Mouse (Mus musculus) midbrain, postnatal 0 days (tissue): ENCODE measurements around the gene P4ha1. TPM values are rescaled to one million over a fixed set of nuclear protein-coding genes. Genes with fewer than 3 reads are reported as not detected.

Experiments used
- ATAC-seq: fragments of 200-750 bp; cut with Nextera tagmentation; 2 replicates; pipeline ENCODE4 v1.8.0; 2017; ENCODE audit warnings: moderate number of reproducible peaks, mild to moderate bottlenecking, moderate TSS enrichment, moderate library complexity; ENCODE audit not compliant: low FRiP score
- DNase-seq: peaks from one replicate; pipeline ENCODE4 v3.0.0-alpha.2; 2015; ENCODE audit warnings: low spot score
- H3K27ac ChIP-seq: fragments of 300-500 bp; sonication (generic); 2 replicates; pipeline ENCODE4 v1.5.1; 2014; ENCODE audit warnings: low read depth, mild to moderate bottlenecking, low read length, mixed read lengths
- H3K27me3 ChIP-seq: fragments of 300-500 bp; sonication (generic); 2 replicates; pipeline ENCODE4 v1.6.1; 2014; ENCODE audit warnings: low read length, control low read depth, mixed read lengths; ENCODE audit not compliant: insufficient read depth
- H3K36me3 ChIP-seq: fragments of 300-500 bp; sonication (generic); 2 replicates; pipeline ENCODE4 v1.6.1; 2014; ENCODE audit warnings: low read length, control low read depth, mixed read lengths; ENCODE audit not compliant: insufficient read depth
- H3K4me1 ChIP-seq: fragments of 300-500 bp; sonication (generic); 2 replicates; pipeline ENCODE4 v1.6.1; 2014; ENCODE audit warnings: mild to moderate bottlenecking, control low read depth, antibody characterized with exemption, low read length, mixed read lengths; ENCODE audit not compliant: insufficient read depth
- H3K4me2 ChIP-seq: fragments of 300-500 bp; sonication (generic); 2 replicates; pipeline ENCODE4 v1.6.1; 2014; ENCODE audit warnings: low read depth, mild to moderate bottlenecking, low read length, mixed read lengths; ENCODE audit not compliant: poor library complexity, severe bottlenecking
- H3K4me3 ChIP-seq: fragments of 300-500 bp; sonication (generic); 2 replicates; pipeline ENCODE4 v1.5.1; 2014; ENCODE audit warnings: low read depth, mild to moderate bottlenecking, low read length, moderate library complexity
- H3K9ac ChIP-seq: fragments of 300-500 bp; sonication (generic); replicated peaks from 2 replicates; pipeline ENCODE4 v1.6.1; 2014; ENCODE audit warnings: mild to moderate bottlenecking, low read length, moderate library complexity, mixed read lengths; ENCODE audit not compliant: poor library complexity, severe bottlenecking
- H3K9me3 ChIP-seq: fragments of 300-500 bp; sonication (generic); 2 replicates; pipeline ENCODE4 v1.6.1; 2016; ENCODE audit warnings: low read length, control low read depth
- CTCF ChIP-seq: IDR thresholded peaks from 2 replicates; pipeline ENCODE4 v1.5.1; 2016; ENCODE audit warnings: antibody characterized with exemption, mild to moderate bottlenecking
- WGBS: fragments of 180-500 bp; shearing (Covaris S2); extraction: QIAGEN DNeasy Blood & Tissue Kit; methylation state at CpG from one replicate; pipeline ENCODE4 v1.1.7; 2014; 5-methylcytosine and 5-hydroxymethylcytosine counted together
- polyA plus RNA-seq: library from polyadenylated mRNA; unstranded; fragments of >200 nt; fragmentation: Nextera tagmentation; extraction: Ambion mirVana; gene quantifications from 2 replicates; pipeline ENCODE4 v1.2.1, GENCODE M21; 2015
- total RNA-seq: library from RNA; depleted of rRNA; stranded (reverse); fragments of >200 nt; gene quantifications from 2 replicates; pipeline ENCODE4 v1.2.3, GENCODE M21; 2014

Gene P4ha1
- total and polyA plus RNA-seq, 2 experiments from 2014 or later = 14.2 to 25.9 TPM

GRCm38 (mm10) chr10:59402899-59403792, 80.0 kb downstream of the P4ha1 start, which contains the start of gene Pla2g12b:
TSS of gene Pla2g12b (plus strand) at chr10:59403660.
- Histone ChIP-seq H3K9me3 (no peaks in the 10 kb centered on the region), H3K4me1 (no peaks in the 10 kb centered on the region), H3K36me3 (no peaks in the 10 kb centered on the region), H3K27me3 (no peaks in the 10 kb centered on the region), H3K9ac (no peak within 1 kb of the TSS), H3K4me2 (no peak within 1 kb of the TSS), H3K27ac (no peak within 1 kb of the TSS), H3K4me3 (no peak within 1 kb of the TSS)
- DNase-seq (no peak), ATAC-seq (no peak)
- 73% methylated on average over 21 of the region's 21 CpGs for WGBS
- no peak for TF ChIP-seq CTCF

- no peaks in the 10 kb centered on the region for H3K4me1 ChIP-seq
These were observed 80.7 kb downstream of the P4ha1 start for GRCm38 (mm10) chr10:59403793-59404149.

GRCm38 (mm10) chr10:59408499-59408898, 85.4 kb downstream of the P4ha1 start:
- H3K27ac ChIP-seq = no peak overlapping the region
- 70% methylated on average over 6 of the region's 6 CpGs for WGBS
- no peaks in the 10 kb centered on the region for H3K36me3 ChIP-seq
- no peak overlapping the region for H3K9ac ChIP-seq
- no peak overlapping the region for H3K4me2 ChIP-seq
- no peak overlapping the region for H3K4me3 ChIP-seq
- no peak for ATAC-seq
- H3K9me3 ChIP-seq = no peaks in the 10 kb centered on the region
- TF ChIP-seq CTCF = no peak
- DNase-seq = no peak
- H3K4me1 ChIP-seq = no peaks in the 10 kb centered on the region
- no peaks in the 10 kb centered on the region for H3K27me3 ChIP-seq

More at GRCm38 (mm10) chr10:59403793-59404149, 80.7 kb downstream of the P4ha1 start:
- ATAC-seq = no peak
- DNase-seq = no peak
- no peak overlapping the region for H3K4me2 ChIP-seq
- H3K27ac ChIP-seq = no peak overlapping the region
- H3K9ac ChIP-seq = no peak overlapping the region
- no peak for TF ChIP-seq CTCF
- WGBS = 79% methylated on average over 10 of the region's 10 CpGs
- no peak overlapping the region for H3K4me3 ChIP-seq
- no peaks in the 10 kb centered on the region for H3K9me3 ChIP-seq
- H3K27me3 ChIP-seq = no peaks in the 10 kb centered on the region
- H3K36me3 ChIP-seq = no peaks in the 10 kb centered on the region

DNA sequence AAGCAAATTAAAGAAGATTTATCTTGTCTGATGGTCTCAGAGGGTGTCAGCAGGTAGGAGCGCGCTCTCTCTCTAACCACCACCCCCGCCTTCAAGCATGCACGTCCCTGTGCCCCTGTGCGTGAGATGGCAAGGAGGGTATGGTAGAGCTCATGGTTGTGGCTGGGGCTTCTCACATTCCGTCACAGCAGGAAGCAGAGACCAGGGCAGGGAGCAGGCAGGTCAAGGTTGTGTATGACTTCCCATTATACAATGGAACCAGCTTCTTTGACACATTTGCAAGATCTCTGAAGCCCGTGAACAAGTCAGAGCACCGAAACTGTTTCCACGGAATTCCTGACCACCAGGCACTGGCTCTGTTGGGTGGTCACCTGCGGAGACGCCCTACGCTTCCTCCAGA, 87.2 kb downstream of the P4ha1 start:
- no peak for TF ChIP-seq CTCF
- Histone ChIP-seq H3K27ac (no peak overlapping the region), H3K27me3 (no peaks in the 10 kb centered on the region), H3K9ac (no peak overlapping the region), H3K4me1 (no peaks in the 10 kb centered on the region), H3K36me3 (no peaks in the 10 kb centered on the region), H3K4me3 (no peak overlapping the region), H3K9me3 (no peaks in the 10 kb centered on the region), H3K4me2 (no peak overlapping the region)
- ATAC-seq (no peak), DNase-seq (no peak)
- WGBS = 82% methylated on average over 12 of the region's 12 CpGs

DNA sequence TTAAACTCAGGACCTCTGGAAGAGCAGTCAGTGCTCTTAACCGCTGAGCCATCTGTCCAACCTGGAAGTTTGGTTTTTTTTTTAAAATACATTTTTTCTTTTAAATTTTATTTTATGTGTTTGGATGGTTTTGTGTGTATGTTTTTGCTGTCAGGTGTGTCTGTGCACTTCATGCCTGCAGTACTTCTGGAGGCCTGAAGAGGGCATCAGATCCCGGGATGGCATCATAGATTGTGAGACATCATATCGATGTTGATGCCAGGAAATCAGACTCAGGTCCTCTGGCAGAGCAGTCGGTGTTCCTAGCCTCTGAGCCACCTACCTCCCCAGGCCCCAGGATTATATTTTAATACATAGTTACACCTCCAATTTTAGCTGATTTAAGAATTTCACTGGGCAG, 90.6 kb downstream of the P4ha1 start:
- 91% methylated on average over 4 of the region's 4 CpGs for WGBS

DNA sequence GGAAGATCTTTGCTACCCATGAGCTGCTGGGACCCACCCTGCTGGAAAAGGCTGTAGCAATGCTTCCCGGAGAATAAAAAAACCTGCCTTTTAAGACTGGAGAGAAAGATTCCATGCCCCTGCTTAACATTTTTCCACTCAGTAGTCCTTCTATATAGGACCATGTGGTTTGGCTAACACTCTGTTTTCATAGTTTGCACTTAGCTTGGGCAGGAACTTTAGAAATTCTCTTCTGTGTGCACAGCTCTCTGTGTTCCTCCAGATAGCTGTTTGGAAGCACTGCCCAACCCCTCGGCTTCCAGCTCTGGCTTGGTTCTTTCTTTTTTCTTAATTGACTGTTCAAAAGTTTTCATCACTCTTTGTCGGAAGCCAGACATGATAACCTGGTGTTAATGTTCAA, 93.5 kb downstream of the P4ha1 start:
- H3K4me2 ChIP-seq = no peak overlapping the region
- TF ChIP-seq CTCF = no peak
- no peaks in the 10 kb centered on the region for H3K4me1 ChIP-seq
- no peak overlapping the region for H3K4me3 ChIP-seq
- ATAC-seq = no peak
- H3K9ac ChIP-seq = no peak overlapping the region
- no peaks in the 10 kb centered on the region for H3K27me3 ChIP-seq
- no peak overlapping the region for H3K27ac ChIP-seq
- no peak for DNase-seq
- 89% methylated on average over 3 of the region's 3 CpGs for WGBS
- no peaks in the 10 kb centered on the region for H3K36me3 ChIP-seq
- H3K9me3 ChIP-seq = no peaks in the 10 kb centered on the region

More for the DNA sequence above, 90.6 kb downstream of the P4ha1 start:
- Histone ChIP-seq H3K4me1 (no peaks in the 10 kb centered on the region), H3K9ac (no peak overlapping the region), H3K4me2 (no peak overlapping the region), H3K4me3 (no peak overlapping the region), H3K36me3 (no peaks in the 10 kb centered on the region), H3K9me3 (no peaks in the 10 kb centered on the region), H3K27me3 (no peaks in the 10 kb centered on the region), H3K27ac (no peak overlapping the region)
- ATAC-seq (no peak), DNase-seq (no peak)
- peak; percentile 18; the same call in 1 of the 2 replicates for TF ChIP-seq CTCF
